ENCODE assay signal across 10 mouse cellular contexts in genomic region chr11:21414911-21415381, GRCm38 (mm10). TPM values are rescaled to one million over a fixed set of nuclear protein-coding genes. Genes with fewer than 3 reads are reported as not detected.
DNase-seq lines count a peak whose midpoint lies in the region; ATAC-seq and TF ChIP-seq lines count a peak whose summit lies in the region.
"Had no signal": no experiment of that assay in that cellular context is flagged by ENCODE, and none has a peak within 500 bp of the region (broad histone marks: within the 10 kb centered on the region; RNA-seq: fewer than 3 reads in every experiment).

No protein-coding gene starts in this region.

- no peak overlapping the region for H3K9ac ChIP-seq in liver, adult 2 months (ENCODE audit: low read depth, low read length)
- no peak overlapping the region for H3K9ac ChIP-seq in liver, embryonic 12.5 days
- no peak overlapping the region for H3K9ac ChIP-seq in lung, postnatal 0 days (replicated peaks; ENCODE audit: low read depth)
- no peak overlapping the region for H3K9ac ChIP-seq in kidney, embryonic 14.5 days (ENCODE audit: low read depth, low read length)

- no peaks in the 10 kb centered on the region for H3K79me2 ChIP-seq in liver, adult 2 months (ENCODE audit: control insufficient read depth, insufficient read depth, low read length)

- no peak overlapping the region for H3K4me2 ChIP-seq in liver, embryonic 12.5 days
- H3K4me2 ChIP-seq in lung, postnatal 0 days (replicated peaks; ENCODE audit: low read depth, low read length) = no peak overlapping the region; the same call in 1 of the 2 replicates
- no peak overlapping the region for H3K4me2 ChIP-seq in kidney, embryonic 14.5 days (replicated peaks; ENCODE audit: low read depth, low read length)

- H3K27me3 ChIP-seq in liver, adult 2 months (ENCODE audit: control insufficient read depth, insufficient read depth, low read length) = no peaks in the 10 kb centered on the region
- H3K27me3 ChIP-seq in liver, embryonic 12.5 days (replicated peaks) = no peaks in the 10 kb centered on the region
- no peaks in the 10 kb centered on the region for H3K27me3 ChIP-seq in lung, postnatal 0 days (replicated peaks; ENCODE audit: insufficient read depth, low read length)
- no peaks in the 10 kb centered on the region for H3K27me3 ChIP-seq in kidney, embryonic 14.5 days (ENCODE audit: control insufficient read depth, insufficient read depth, low read length)

- H3K4me1 ChIP-seq in liver, adult 2 months (ENCODE audit: control insufficient read depth, insufficient read depth, low read length) = no peaks in the 10 kb centered on the region
- H3K4me1 ChIP-seq in liver, embryonic 12.5 days = peaks cover 6% of the 10 kb centered on the region
- peaks cover 10% of the 10 kb centered on the region; the same call in 1 of the 2 replicates for H3K4me1 ChIP-seq in lung, postnatal 0 days (ENCODE audit: insufficient read depth, low read depth, low read length)
- no peaks in the 10 kb centered on the region for H3K4me1 ChIP-seq in kidney, embryonic 14.5 days (ENCODE audit: control insufficient read depth, insufficient read depth, low read length)

- intact Hi-C loops in heart, postnatal 14 days (cut with DNase I) = no loop called here

- no peak for DNase-seq in liver, adult 2 months (ENCODE audit: extremely low read depth, low read depth, low spot score)
- DNase-seq in heart, postnatal 14 days = peak; percentile 29
- DNase-seq in lung, postnatal 0 days (ENCODE audit: low spot score) = peak; percentile 91
- DNase-seq in thymus, postnatal 14 days = peak; percentile 56
- DNase-seq in left cerebral cortex, adult 18-20 months (ENCODE audit: low spot score in 2 of 2) = no peak
- no peak for DNase-seq in adrenal gland, adult 18-20 months (ENCODE audit: low spot score in 2 of 2)
- DNase-seq: cerebellum, postnatal 10 days had no signal

- TF ChIP-seq EP300 in lung, postnatal 0 days (IDR thresholded peaks at IDR 0.05) = peak; percentile 78

- TF ChIP-seq POLR2A in liver, adult 2 months (IDR thresholded peaks at IDR 0.05; ENCODE audit: extremely low read depth, insufficient read depth, low read length) = no peak

- H3K9me3 ChIP-seq in liver, embryonic 12.5 days (replicated peaks) = no peaks in the 10 kb centered on the region
- H3K9me3 ChIP-seq in lung, postnatal 0 days (ENCODE audit: low read length) = no peaks in the 10 kb centered on the region
- no peaks in the 10 kb centered on the region for H3K9me3 ChIP-seq in kidney, embryonic 14.5 days (ENCODE audit: control insufficient read depth, low read length)
- H3K9me3 ChIP-seq: G1E had no signal

- 0 out of 2 replicates have a peak overlapping the region, but pooled peaks have one; percentile 54 for H3K27ac ChIP-seq in liver, adult 2 months (replicated peaks; ENCODE audit: insufficient read depth, low read depth, low read length)
- H3K27ac ChIP-seq in liver, embryonic 12.5 days = no peak overlapping the region
- H3K27ac ChIP-seq in lung, postnatal 0 days (ENCODE audit: low read length) = peak overlapping the region; percentile 73
- no peak overlapping the region for H3K27ac ChIP-seq in kidney, embryonic 14.5 days (ENCODE audit: low read depth, low read length)

- 77% methylated on average over 7 of the region's 7 CpGs for WGBS in liver, adult 2 months
- WGBS in liver, embryonic 12.5 days (ENCODE audit: insufficient replicate concordance) = 58% methylated on average over 7 of the region's 7 CpGs
- 6% methylated on average over 7 of the region's 7 CpGs for WGBS in lung, postnatal 0 days
- WGBS in kidney, embryonic 14.5 days = 60% methylated on average over 7 of the region's 7 CpGs

- no peak for ATAC-seq in liver, embryonic 12.5 days
- ATAC-seq in lung, postnatal 0 days = peak; percentile 94
- no peak for ATAC-seq in kidney, embryonic 14.5 days (ENCODE audit: low FRiP score, low TSS enrichment)

- no peak overlapping the region for H3K4me3 ChIP-seq in liver, adult 2 months (ENCODE audit: insufficient read depth, low read depth, low read length)
- H3K4me3 ChIP-seq in liver, embryonic 12.5 days = no peak overlapping the region
- H3K4me3 ChIP-seq in lung, postnatal 0 days (ENCODE audit: low read depth, low read length) = no peak overlapping the region
- no peak overlapping the region for H3K4me3 ChIP-seq in kidney, embryonic 14.5 days (ENCODE audit: low read length)

- H3K36me3 ChIP-seq in liver, adult 2 months (ENCODE audit: control insufficient read depth, insufficient read depth, low read length) = no peaks in the 10 kb centered on the region
- no peaks in the 10 kb centered on the region for H3K36me3 ChIP-seq in liver, embryonic 12.5 days
- no peaks in the 10 kb centered on the region for H3K36me3 ChIP-seq in lung, postnatal 0 days (ENCODE audit: insufficient read depth, low read length)
- no peaks in the 10 kb centered on the region for H3K36me3 ChIP-seq in kidney, embryonic 14.5 days (ENCODE audit: control insufficient read depth, insufficient read depth, low read length)
- H3K36me3 ChIP-seq: G1E had no signal

- no peak for TF ChIP-seq CTCF in liver, adult 2 months (IDR thresholded peaks at IDR 0.05; ENCODE audit: low read depth, low read length)
- no peak for TF ChIP-seq CTCF in lung, postnatal 0 days (IDR thresholded peaks at IDR 0.05)

RNA-seq across cellular contexts. Expression of gene Ugp2, which starts 43.9 kb away (rescaled TPM):
- 275 and 425 TPM in 2 replicates for total RNA-seq in liver, adult 2 months (2014; rRNA removed)
- 26.4 and 26.8 TPM in 2 replicates for polyA plus RNA-seq in liver, adult 2 months (2012; rRNA removed)
- polyA plus RNA-seq in liver, embryonic 12.5 days (2016; fragmentation: Nextera tagmentation; extraction: Ambion mirVana) = 31.8 and 37.9 TPM in 2 replicates
- total RNA-seq in heart, postnatal 14 days (2021) = 100 to 1,000 TPM; 168 to 175 TPM
- polyA plus RNA-seq in lung, postnatal 0 days (2015; fragmentation: Nextera tagmentation; extraction: Ambion mirVana) = 76.4 and 92.6 TPM in 2 replicates
- 68.9 and 71.1 TPM in 2 replicates for polyA plus RNA-seq in kidney, embryonic 14.5 days (2014; fragmentation: Nextera tagmentation; extraction: Ambion mirVana)
- total RNA-seq in left cerebral cortex, adult 18-20 months (2021) = 10 to 100 TPM; 76.7 to 79.5 TPM
- total RNA-seq in adrenal gland, adult 18-20 months (2021) = 100 to 1,000 TPM in 1 of 2 experiments, 10 to 100 TPM in 1; 99.2 to 169 TPM

Comparison
In these comparisons a context has a peak if more than half of its experiments do, and no peak if none do; other contexts are left out.
1. H3K27ac ChIP-seq: peak in liver, adult 2 months (single experiment) and lung, postnatal 0 days (single experiment); none in liver, embryonic 12.5 days (single experiment) and kidney, embryonic 14.5 days (single experiment).
2. DNase-seq: peak in heart, postnatal 14 days (2 of 2), lung, postnatal 0 days (single experiment) and thymus, postnatal 14 days (single experiment); none in liver, adult 2 months (single experiment), left cerebral cortex, adult 18-20 months (0 of 2) and adrenal gland, adult 18-20 months (0 of 2).